Mouse (Mus musculus) heart, embryonic 16.5 days (tissue): ENCODE data around the gene Pcnx4. TPM values are rescaled to one million over a fixed set of nuclear protein-coding genes. Genes with fewer than 3 reads are reported as not detected.
A peak's percentile ranks its signal among the peaks of the same experiment; 100 is the strongest.

ENCODE experiments used
- ATAC-seq: fragments of 200-750 bp; cut with Nextera tagmentation; replicated peaks from 2 replicates; pipeline ENCODE4 v1.8.0; 2017; ENCODE audit warnings: moderate number of reproducible peaks; ENCODE audit not compliant: insufficient read depth, low FRiP score; ENCODE audit errors: extremely low read depth
- H3K27ac ChIP-seq: fragments of 300-500 bp; sonication (generic); 2 replicates; pipeline ENCODE4 v1.5.1; 2014; ENCODE audit warnings: mild to moderate bottlenecking, low read length, control low read depth, moderate library complexity
- H3K27me3 ChIP-seq: fragments of 300-500 bp; sonication (generic); 2 replicates; pipeline ENCODE4 v1.6.1; 2014; ENCODE audit warnings: low read length, mixed read lengths; ENCODE audit not compliant: control insufficient read depth, insufficient read depth
- H3K36me3 ChIP-seq: fragments of 300-500 bp; sonication (generic); 2 replicates; pipeline ENCODE4 v1.6.1; 2014; ENCODE audit not compliant: control insufficient read depth, insufficient read depth
- H3K4me1 ChIP-seq: fragments of 300-500 bp; sonication (generic); 2 replicates; pipeline ENCODE4 v1.6.1; 2014; ENCODE audit warnings: low read length, mixed read lengths; ENCODE audit not compliant: control insufficient read depth, insufficient read depth
- H3K4me2 ChIP-seq: fragments of 300-500 bp; sonication (generic); 2 replicates; pipeline ENCODE4 v1.6.1; 2014; ENCODE audit warnings: low read depth, mild to moderate bottlenecking, control low read depth, low read length
- H3K4me3 ChIP-seq: fragments of 300-500 bp; sonication (generic); 2 replicates; pipeline ENCODE4 v1.5.1; 2014; ENCODE audit warnings: mild to moderate bottlenecking, control low read depth, low read length
- H3K9ac ChIP-seq: fragments of 300-500 bp; sonication (generic); 2 replicates; pipeline ENCODE4 v1.6.1; 2014; ENCODE audit warnings: low read length, control low read depth
- H3K9me3 ChIP-seq: fragments of 300-500 bp; sonication (generic); replicated peaks from 2 replicates; pipeline ENCODE4 v1.6.1; 2016; ENCODE audit warnings: low read length; ENCODE audit not compliant: control insufficient read depth
- WGBS: fragments of 180-500 bp; shearing (Covaris S2); extraction: QIAGEN DNeasy Blood & Tissue Kit; methylation state at CpG from one replicate; pipeline ENCODE4 v1.1.7; 2014; 5-methylcytosine and 5-hydroxymethylcytosine counted together
- polyA plus RNA-seq: library from polyadenylated mRNA; unstranded; fragments of >200 nt; fragmentation: Nextera tagmentation; extraction: Ambion mirVana; gene quantifications from 2 replicates; pipeline ENCODE4 v1.2.1, GENCODE M21; 2015

Gene Pcnx4
- polyA plus RNA-seq, 1 experiment from 2014 or later, result 6.4 TPM

GRCm38 (mm10) chr12:72519352-72519751 lies 16.8 kb upstream of the Pcnx4 start:
- Histone ChIP-seq H3K27me3 (no peaks in the 10 kb centered on the region), H3K4me1 (no peaks in the 10 kb centered on the region), H3K4me3 (no peak overlapping the region), H3K36me3 (no peaks in the 10 kb centered on the region), H3K27ac (no peak overlapping the region), H3K9ac (no peak overlapping the region), H3K4me2 (no peak overlapping the region), H3K9me3 (no peaks in the 10 kb centered on the region)
- 64% methylated on average over 9 of the region's 9 CpGs for WGBS
- no peak for ATAC-seq

- H3K9me3 ChIP-seq, result no peaks in the 10 kb centered on the region
- WGBS, result 67% methylated on average over 5 of the region's 5 CpGs
- H3K9ac ChIP-seq, result no peak overlapping the region
- no peaks in the 10 kb centered on the region for H3K4me1 ChIP-seq
- H3K36me3 ChIP-seq, result no peaks in the 10 kb centered on the region
- H3K27me3 ChIP-seq, result no peaks in the 10 kb centered on the region
- ATAC-seq, result no peak
- no peak overlapping the region for H3K27ac ChIP-seq
- no peak overlapping the region for H3K4me3 ChIP-seq
- no peak overlapping the region for H3K4me2 ChIP-seq
Observed at GRCm38 (mm10) chr12:72519855-72520254, 16.3 kb upstream of the Pcnx4 start.

GRCm38 (mm10) chr12:72520645-72521044 lies 15.5 kb upstream of the Pcnx4 start:
- Histone ChIP-seq H3K9me3 (no peaks in the 10 kb centered on the region), H3K36me3 (no peaks in the 10 kb centered on the region), H3K27ac (no peak overlapping the region), H3K27me3 (no peaks in the 10 kb centered on the region), H3K4me1 (no peaks in the 10 kb centered on the region), H3K4me3 (no peak overlapping the region), H3K4me2 (no peak overlapping the region), H3K9ac (no peak overlapping the region)
- WGBS, result 3% methylated on average over 2 of the region's 2 CpGs
- ATAC-seq, result no peak

DNA sequence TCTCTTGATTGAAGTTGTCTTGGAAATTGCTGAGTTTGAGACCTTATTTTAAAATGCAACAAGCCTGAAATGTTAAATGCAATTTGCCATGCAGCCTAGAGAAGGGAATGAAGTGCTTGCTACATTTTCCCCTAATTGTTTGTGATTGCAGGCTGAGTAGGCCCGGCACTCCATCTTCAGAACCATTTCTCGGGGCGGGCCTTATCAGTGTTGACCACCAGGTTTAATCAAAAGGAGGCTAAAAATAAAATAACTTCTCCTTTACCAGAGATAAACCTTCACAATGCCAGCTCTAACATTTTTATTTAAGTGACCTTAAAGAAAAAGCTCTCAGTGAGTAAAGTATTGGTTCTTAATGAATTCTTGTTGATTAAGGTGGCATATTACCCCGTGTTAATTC lies 10.6 kb upstream of the Pcnx4 start:
- H3K4me1 ChIP-seq, result no peaks in the 10 kb centered on the region
- no peak overlapping the region for H3K9ac ChIP-seq
- no peak overlapping the region for H3K4me2 ChIP-seq
- no peak for ATAC-seq
- H3K27me3 ChIP-seq, result no peaks in the 10 kb centered on the region
- H3K9me3 ChIP-seq, result 0 out of 2 replicates have a peak, but pooled peaks cover 2% of the 10 kb centered on the region
- H3K4me3 ChIP-seq, result no peak overlapping the region
- no peak overlapping the region for H3K27ac ChIP-seq
- no peaks in the 10 kb centered on the region for H3K36me3 ChIP-seq
- WGBS, result 35% methylated on average over 4 of the region's 4 CpGs

DNA sequence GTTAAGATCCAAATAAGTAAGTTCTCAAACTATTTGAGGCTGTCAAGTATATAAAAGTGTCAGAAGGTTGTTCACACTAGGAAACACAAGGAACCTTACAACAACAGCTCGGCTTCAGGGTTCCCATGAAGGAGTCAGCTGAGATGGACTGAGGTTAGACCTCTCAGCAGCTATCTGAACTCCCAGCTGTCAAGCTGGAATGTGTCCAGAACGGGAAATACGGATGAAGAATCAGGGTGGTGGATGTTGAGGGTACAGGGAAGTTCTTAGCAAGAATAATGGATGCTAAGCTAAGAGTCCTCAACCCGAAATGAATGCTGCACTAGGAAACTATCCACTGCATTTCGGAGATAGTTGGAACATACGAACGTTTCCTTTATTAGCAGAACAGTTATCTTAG lies 3.9 kb upstream of the Pcnx4 start:
- ATAC-seq, result no peak
- Histone ChIP-seq H3K36me3 (no peaks in the 10 kb centered on the region), H3K4me1 (peaks cover 3% of the 10 kb centered on the region), H3K4me2 (no peak overlapping the region), H3K27me3 (no peaks in the 10 kb centered on the region), H3K27ac (no peak overlapping the region), H3K4me3 (no peak overlapping the region), H3K9ac (no peak overlapping the region), H3K9me3 (0 out of 2 replicates have a peak, but pooled peaks cover 2% of the 10 kb centered on the region)
- WGBS, result 57% methylated on average over 7 of the region's 7 CpGs

- no peak overlapping the region for H3K4me3 ChIP-seq
- ATAC-seq, result no peak
- WGBS, result 79% methylated on average over 6 of the region's 6 CpGs
Observed at GRCm38 (mm10) chr12:72533986-72534385, 2.2 kb upstream of the Pcnx4 start.

DNA sequence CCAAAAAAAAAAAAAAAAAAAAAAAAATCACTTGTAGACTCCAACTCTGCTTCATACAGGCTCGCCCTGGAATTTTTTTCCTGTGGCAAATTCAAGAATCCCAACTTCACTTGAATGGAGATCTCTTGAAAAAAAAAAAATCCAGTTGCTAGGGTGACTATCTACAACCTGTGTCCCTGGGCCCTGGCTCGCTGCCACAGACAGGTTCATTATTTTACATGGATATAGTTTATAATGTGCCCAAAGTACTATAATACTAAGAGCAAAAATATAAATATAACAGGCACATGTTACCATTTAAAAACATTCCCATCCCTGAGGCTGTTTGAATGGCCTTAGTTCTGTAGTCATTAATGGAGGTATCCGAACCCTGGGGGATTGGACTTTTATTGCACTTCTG lies 584 bp upstream of the Pcnx4 start:
- WGBS, result 43% methylated on average over 3 of the region's 3 CpGs
- peaks cover 5% of the 10 kb centered on the region for H3K4me1 ChIP-seq
- H3K9me3 ChIP-seq, result no peaks in the 10 kb centered on the region
- H3K4me2 ChIP-seq, result peak overlapping the region; percentile 79
- H3K36me3 ChIP-seq, result no peaks in the 10 kb centered on the region
- H3K4me3 ChIP-seq, result peak overlapping the region; percentile 85
- no peaks in the 10 kb centered on the region for H3K27me3 ChIP-seq
- no peak for ATAC-seq
- H3K9ac ChIP-seq, result peak overlapping the region; percentile 64
- H3K27ac ChIP-seq, result peak overlapping the region; percentile 62

More at GRCm38 (mm10) chr12:72533986-72534385, 2.2 kb upstream of the Pcnx4 start:
- H3K4me1 ChIP-seq, result peaks cover 5% of the 10 kb centered on the region
- no peak overlapping the region for H3K27ac ChIP-seq
- no peak overlapping the region for H3K9ac ChIP-seq
- H3K4me2 ChIP-seq, result no peak overlapping the region
- H3K36me3 ChIP-seq, result no peaks in the 10 kb centered on the region
- H3K27me3 ChIP-seq, result no peaks in the 10 kb centered on the region
- 0 out of 2 replicates have a peak, but pooled peaks cover 2% of the 10 kb centered on the region for H3K9me3 ChIP-seq

- no peaks in the 10 kb centered on the region for H3K9me3 ChIP-seq
- H3K27me3 ChIP-seq, result no peaks in the 10 kb centered on the region
- peaks cover 5% of the 10 kb centered on the region for H3K4me1 ChIP-seq
- no peak overlapping the region for H3K9ac ChIP-seq
- H3K4me3 ChIP-seq, result no peak overlapping the region
- H3K4me2 ChIP-seq, result no peak overlapping the region
- peaks cover 5% of the 10 kb centered on the region; the same call in 1 of the 2 replicates for H3K36me3 ChIP-seq
- ATAC-seq, result no peak
- no peak overlapping the region for H3K27ac ChIP-seq
- WGBS, result 75% methylated on average over 10 of the region's 10 CpGs
Observed at GRCm38 (mm10) chr12:72538571-72538970, 2.4 kb downstream of the Pcnx4 start.

GRCm38 (mm10) chr12:72554347-72554746 lies 18.2 kb downstream of the Pcnx4 start:
- Histone ChIP-seq H3K4me3 (no peak overlapping the region), H3K4me1 (no peaks in the 10 kb centered on the region), H3K4me2 (no peak overlapping the region), H3K36me3 (no peaks in the 10 kb centered on the region), H3K27ac (no peak overlapping the region), H3K9ac (no peak overlapping the region), H3K9me3 (no peaks in the 10 kb centered on the region), H3K27me3 (no peaks in the 10 kb centered on the region)
- 71% methylated on average over 4 of the region's 4 CpGs for WGBS
- ATAC-seq, result no peak
